Mouse (Mus musculus) R1 (cell line): ENCODE measurements around the gene Higd1a.
A peak's percentile ranks its signal among the peaks of the same experiment; 100 is the strongest.

ENCODE experiments used
- DNase-seq: peaks from one replicate; pipeline ENCODE4 v3.0.0-alpha.2; 2018; ENCODE audit warnings: low read depth, low spot score

The Higd1a gene

GRCm38 (mm10) chr9:121838829-121839621 is 19.1 kb downstream of the Higd1a start, which contains the start of gene Ccdc13:
Ccdc13 (minus strand) TSS chr9:121839461.
- DNase-seq: peak; percentile 91

- no peak for DNase-seq
Measured at GRCm38 (mm10) chr9:121838008-121838407, 20.2 kb downstream of the Higd1a start.

GRCm38 (mm10) chr9:121833825-121834224 is 24.3 kb downstream of the Higd1a start:
- DNase-seq: no peak

GRCm38 (mm10) chr9:121830956-121831293 is 27.2 kb downstream of the Higd1a start:
- peak; percentile 78 for DNase-seq

- DNase-seq: peak; percentile 64
Measured at GRCm38 (mm10) chr9:121830243-121830955, 27.8 kb downstream of the Higd1a start.

GRCm38 (mm10) chr9:121829270-121829992 is 28.7 kb downstream of the Higd1a start:
- DNase-seq: no peak

- no peak for DNase-seq
Measured at GRCm38 (mm10) chr9:121828314-121828713, 29.8 kb downstream of the Higd1a start.

GRCm38 (mm10) chr9:121826356-121826755 is 31.8 kb downstream of the Higd1a start:
- no peak for DNase-seq

GRCm38 (mm10) chr9:121823991-121824390 is 34.2 kb downstream of the Higd1a start:
- no peak for DNase-seq

- DNase-seq: no peak
Measured at GRCm38 (mm10) chr9:121823051-121823450, 35.1 kb downstream of the Higd1a start.

GRCm38 (mm10) chr9:121822585-121822991 is 35.6 kb downstream of the Higd1a start:
- no peak for DNase-seq

GRCm38 (mm10) chr9:121820765-121821164 is 37.4 kb downstream of the Higd1a start:
- no peak for DNase-seq

- no peak for DNase-seq
Measured at GRCm38 (mm10) chr9:121819771-121820471, 38.2 kb downstream of the Higd1a start.

- DNase-seq: no peak
Measured at GRCm38 (mm10) chr9:121819073-121819770, 38.9 kb downstream of the Higd1a start.

GRCm38 (mm10) chr9:121815183-121815582 is 43.0 kb downstream of the Higd1a start:
- no peak for DNase-seq

GRCm38 (mm10) chr9:121810081-121810821 is 47.9 kb downstream of the Higd1a start:
- no peak for DNase-seq

- no peak for DNase-seq
Measured at GRCm38 (mm10) chr9:121808511-121808910, 49.7 kb downstream of the Higd1a start.

- DNase-seq: no peak
Measured at GRCm38 (mm10) chr9:121807947-121808346, 50.2 kb downstream of the Higd1a start.

- no peak for DNase-seq
Measured at GRCm38 (mm10) chr9:121807546-121807945, 50.6 kb downstream of the Higd1a start.

- DNase-seq: no peak
Measured at GRCm38 (mm10) chr9:121802747-121803146, 55.4 kb downstream of the Higd1a start.
